Mouse (Mus musculus) heart, embryonic 16.5 days (tissue): ENCODE measurements at regions not wholly inside any gene's neighbourhood (a gene's known extent, or its start where the extent isn't known, plus 50 kb on each side); places are given as distances from the start of the nearest gene placed in this dataset.

Experiments
- ATAC-seq: fragments of 200-750 bp; cut with Nextera tagmentation; replicated peaks from 2 replicates; pipeline ENCODE4 v1.8.0; 2017; ENCODE audit warnings: moderate number of reproducible peaks; ENCODE audit not compliant: insufficient read depth, low FRiP score; ENCODE audit errors: extremely low read depth
- H3K27ac ChIP-seq: fragments of 300-500 bp; sonication (generic); 2 replicates; pipeline ENCODE4 v1.5.1; 2014; ENCODE audit warnings: mild to moderate bottlenecking, low read length, control low read depth, moderate library complexity
- H3K27me3 ChIP-seq: fragments of 300-500 bp; sonication (generic); 2 replicates; pipeline ENCODE4 v1.6.1; 2014; ENCODE audit warnings: low read length, mixed read lengths; ENCODE audit not compliant: control insufficient read depth, insufficient read depth
- H3K36me3 ChIP-seq: fragments of 300-500 bp; sonication (generic); 2 replicates; pipeline ENCODE4 v1.6.1; 2014; ENCODE audit not compliant: control insufficient read depth, insufficient read depth
- H3K4me1 ChIP-seq: fragments of 300-500 bp; sonication (generic); 2 replicates; pipeline ENCODE4 v1.6.1; 2014; ENCODE audit warnings: low read length, mixed read lengths; ENCODE audit not compliant: control insufficient read depth, insufficient read depth
- H3K4me2 ChIP-seq: fragments of 300-500 bp; sonication (generic); 2 replicates; pipeline ENCODE4 v1.6.1; 2014; ENCODE audit warnings: low read depth, mild to moderate bottlenecking, control low read depth, low read length
- H3K4me3 ChIP-seq: fragments of 300-500 bp; sonication (generic); 2 replicates; pipeline ENCODE4 v1.5.1; 2014; ENCODE audit warnings: mild to moderate bottlenecking, control low read depth, low read length
- H3K9ac ChIP-seq: fragments of 300-500 bp; sonication (generic); 2 replicates; pipeline ENCODE4 v1.6.1; 2014; ENCODE audit warnings: low read length, control low read depth
- H3K9me3 ChIP-seq: fragments of 300-500 bp; sonication (generic); replicated peaks from 2 replicates; pipeline ENCODE4 v1.6.1; 2016; ENCODE audit warnings: low read length; ENCODE audit not compliant: control insufficient read depth
- WGBS: fragments of 180-500 bp; shearing (Covaris S2); extraction: QIAGEN DNeasy Blood & Tissue Kit; methylation state at CpG from one replicate; pipeline ENCODE4 v1.1.7; 2014; 5-methylcytosine and 5-hydroxymethylcytosine counted together

- H3K4me1 ChIP-seq: peaks cover 3% of the 10 kb centered on the region; the same call in 1 of the 2 replicates
- WGBS: 84% methylated on average over 2 of the region's 2 CpGs
- no peak overlapping the region for H3K4me2 ChIP-seq
- no peak overlapping the region for H3K27ac ChIP-seq
- H3K36me3 ChIP-seq: no peaks in the 10 kb centered on the region
- H3K4me3 ChIP-seq: no peak overlapping the region
- H3K9me3 ChIP-seq: no peaks in the 10 kb centered on the region
- no peaks in the 10 kb centered on the region for H3K27me3 ChIP-seq
- H3K9ac ChIP-seq: no peak overlapping the region
- no peak for ATAC-seq
These were observed 2676.7 kb upstream of the Gm6569 start for GRCm38 (mm10) chr15:71157680-71158079.

GRCm38 (mm10) chr15:71162097-71162496, 2672.3 kb upstream of the Gm6569 start:
- no peak for ATAC-seq
- H3K4me1 ChIP-seq: no peaks in the 10 kb centered on the region
- no peak overlapping the region for H3K27ac ChIP-seq
- no peaks in the 10 kb centered on the region for H3K36me3 ChIP-seq
- H3K4me3 ChIP-seq: no peak overlapping the region
- no peak overlapping the region for H3K4me2 ChIP-seq
- no peak overlapping the region for H3K9ac ChIP-seq
- no peaks in the 10 kb centered on the region for H3K27me3 ChIP-seq
- no peaks in the 10 kb centered on the region; the same call in 1 of the 2 replicates for H3K9me3 ChIP-seq

- peaks cover 2% of the 10 kb centered on the region; the same call in 1 of the 2 replicates for H3K4me1 ChIP-seq
- no peak overlapping the region for H3K27ac ChIP-seq
- no peak overlapping the region for H3K4me3 ChIP-seq
- H3K9me3 ChIP-seq: no peaks in the 10 kb centered on the region
- no peak overlapping the region for H3K9ac ChIP-seq
- no peak for ATAC-seq
- H3K27me3 ChIP-seq: no peaks in the 10 kb centered on the region
- no peak overlapping the region for H3K4me2 ChIP-seq
- 39% methylated on average over 11 of the region's 11 CpGs for WGBS
- H3K36me3 ChIP-seq: no peaks in the 10 kb centered on the region
These were observed 2639.2 kb upstream of the Gm6569 start for GRCm38 (mm10) chr15:71195011-71195739.

GRCm38 (mm10) chr15:71240647-71241351, 2593.6 kb upstream of the Gm6569 start:
- ATAC-seq: no peak
- H3K4me2 ChIP-seq: no peak overlapping the region
- peaks cover 3% of the 10 kb centered on the region; the same call in 1 of the 2 replicates for H3K9me3 ChIP-seq
- WGBS: 34% methylated on average over 9 of the region's 9 CpGs
- H3K27me3 ChIP-seq: no peaks in the 10 kb centered on the region
- no peak overlapping the region for H3K27ac ChIP-seq
- H3K36me3 ChIP-seq: no peaks in the 10 kb centered on the region
- H3K9ac ChIP-seq: no peak overlapping the region
- H3K4me1 ChIP-seq: peaks cover 3% of the 10 kb centered on the region
- no peak overlapping the region for H3K4me3 ChIP-seq

- H3K36me3 ChIP-seq: no peaks in the 10 kb centered on the region
- peaks cover 3% of the 10 kb centered on the region for H3K4me1 ChIP-seq
- no peaks in the 10 kb centered on the region for H3K27me3 ChIP-seq
- no peak overlapping the region for H3K4me2 ChIP-seq
- H3K4me3 ChIP-seq: no peak overlapping the region
- ATAC-seq: peak; percentile 89
- H3K9ac ChIP-seq: no peak overlapping the region
- H3K9me3 ChIP-seq: no peaks in the 10 kb centered on the region
- 39% methylated on average over 9 of the region's 9 CpGs for WGBS
- peak overlapping the region; percentile 86 for H3K27ac ChIP-seq
These were observed 2590.8 kb upstream of the Gm6569 start for GRCm38 (mm10) chr15:71243539-71243938.

GRCm38 (mm10) chr15:71275876-71276565, 2558.3 kb upstream of the Gm6569 start:
- WGBS: 93% methylated on average over 2 of the region's 2 CpGs
- no peak for ATAC-seq

GRCm38 (mm10) chr15:71276566-71276912, 2557.8 kb upstream of the Gm6569 start:
- H3K27me3 ChIP-seq: no peaks in the 10 kb centered on the region
- no peaks in the 10 kb centered on the region for H3K9me3 ChIP-seq
- WGBS: 64% methylated on average over 2 of the region's 2 CpGs
- no peak overlapping the region for H3K4me3 ChIP-seq
- H3K4me1 ChIP-seq: no peaks in the 10 kb centered on the region
- no peak overlapping the region for H3K9ac ChIP-seq
- no peak overlapping the region for H3K27ac ChIP-seq
- no peak for ATAC-seq
- H3K4me2 ChIP-seq: no peak overlapping the region
- no peaks in the 10 kb centered on the region for H3K36me3 ChIP-seq

More at GRCm38 (mm10) chr15:71275876-71276565, 2558.3 kb upstream of the Gm6569 start:
- H3K27me3 ChIP-seq: no peaks in the 10 kb centered on the region
- H3K36me3 ChIP-seq: no peaks in the 10 kb centered on the region
- H3K4me2 ChIP-seq: no peak overlapping the region
- no peak overlapping the region for H3K27ac ChIP-seq
- no peak overlapping the region for H3K4me3 ChIP-seq
- no peaks in the 10 kb centered on the region for H3K9me3 ChIP-seq
- no peak overlapping the region for H3K9ac ChIP-seq
- no peaks in the 10 kb centered on the region for H3K4me1 ChIP-seq

- WGBS: 67% methylated on average over 2 of the region's 2 CpGs
- Histone ChIP-seq H3K4me2 (no peak overlapping the region), H3K27ac (no peak overlapping the region), H3K9ac (no peak overlapping the region), H3K27me3 (no peaks in the 10 kb centered on the region), H3K36me3 (no peaks in the 10 kb centered on the region), H3K4me1 (no peaks in the 10 kb centered on the region), H3K4me3 (no peak overlapping the region), H3K9me3 (no peaks in the 10 kb centered on the region)
- ATAC-seq: no peak
These were observed 2557.0 kb upstream of the Gm6569 start for GRCm38 (mm10) chr15:71277388-71277787.

GRCm38 (mm10) chr15:71283775-71284174, 2550.6 kb upstream of the Gm6569 start:
- Histone ChIP-seq H3K4me2 (no peak overlapping the region), H3K36me3 (no peaks in the 10 kb centered on the region), H3K9ac (no peak overlapping the region), H3K27me3 (no peaks in the 10 kb centered on the region), H3K27ac (no peak overlapping the region), H3K4me1 (no peaks in the 10 kb centered on the region), H3K4me3 (no peak overlapping the region), H3K9me3 (no peaks in the 10 kb centered on the region)
- ATAC-seq: peak; percentile 37; the same call in 1 of the 2 replicates
- 55% methylated on average over 3 of the region's 3 CpGs for WGBS
